Mouse (Mus musculus) testis, adult 2 months (tissue): ENCODE measurements around the gene Gm49405.

ENCODE experiments used
- CTCF ChIP-seq: fragments of 200-500 bp; IDR thresholded peaks from 2 replicates; pipeline ENCODE4 v1.5.1; 2012; ENCODE audit warnings: low read depth, mild to moderate bottlenecking, inconsistent platforms, low read length, moderate library complexity; ENCODE audit not compliant: control insufficient read depth, insufficient read depth, insufficient replicate concordance
- POLR2A ChIP-seq: fragments of 200-500 bp; IDR thresholded peaks from 2 replicates; pipeline ENCODE4 v1.6.1; 2012; ENCODE audit warnings: low read depth, mild to moderate bottlenecking, inconsistent platforms, low read length, moderate library complexity; ENCODE audit not compliant: control insufficient read depth

DNA sequence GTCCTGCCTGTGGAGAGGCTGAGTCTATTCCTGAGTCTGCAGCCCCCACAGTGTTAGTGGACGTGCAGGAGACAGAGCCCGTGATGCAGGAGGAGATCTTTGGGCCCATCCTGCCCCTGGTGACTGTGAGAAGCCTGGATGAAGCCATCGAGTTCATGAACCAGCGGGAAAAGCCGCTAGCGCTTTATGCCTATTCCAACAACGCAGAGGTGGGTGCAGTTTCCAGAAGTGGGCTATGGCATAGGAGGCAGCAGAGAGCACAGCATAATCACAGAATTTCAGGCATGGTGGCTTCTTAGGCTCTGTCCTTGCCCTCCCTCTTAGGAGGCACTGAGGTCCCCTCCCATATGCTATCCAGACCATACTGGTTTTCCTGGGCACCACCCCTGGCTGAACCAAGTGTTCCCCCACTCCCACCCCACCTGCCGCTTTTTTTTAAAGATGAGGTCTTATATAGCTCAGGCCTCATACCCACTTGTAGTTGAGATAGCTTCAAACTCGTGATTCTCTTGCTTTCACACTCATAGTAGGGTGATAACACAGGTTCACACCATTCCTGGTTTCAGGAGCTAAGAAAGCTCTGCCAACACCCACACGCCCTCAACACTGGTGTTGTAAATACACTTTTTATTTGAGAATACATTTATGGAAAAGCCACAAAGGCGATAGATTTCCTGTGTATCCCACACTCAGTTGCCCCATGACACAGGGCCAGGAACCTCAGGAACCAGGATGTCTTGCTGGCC, 33.9 kb upstream of the Gm49405 start:
- TF ChIP-seq CTCF: no peak
- no peak for TF ChIP-seq POLR2A
